Mouse (Mus musculus): ENCODE measurements around the gene Mpv17l. TPM values are rescaled to one million over a fixed set of nuclear protein-coding genes. Genes with fewer than 3 reads are reported as not detected.

Gene Mpv17l
- total and polyA plus RNA-seq, 3 experiments: 0.51 to 1.3 (median 0.69) TPM

DNA sequence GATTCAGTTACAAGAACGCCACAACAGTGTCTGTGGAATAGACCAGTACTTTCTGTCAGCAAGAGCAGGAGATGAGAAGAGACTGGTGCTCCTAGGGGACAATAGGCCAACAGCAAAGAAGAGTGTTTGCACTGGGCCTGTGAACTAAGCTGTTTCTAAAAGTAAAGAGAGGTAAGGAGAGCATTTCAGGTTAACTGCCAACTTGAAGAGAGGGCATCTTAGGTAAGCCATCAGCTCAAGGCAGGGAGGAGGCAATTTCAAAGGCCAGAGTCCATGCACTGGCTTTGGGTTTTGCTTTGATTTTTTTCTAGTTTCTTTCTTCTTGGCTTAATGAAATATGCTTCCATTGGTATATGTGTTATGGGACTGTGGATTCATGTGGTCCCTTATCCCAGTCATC is 91.1 kb downstream of the Mpv17l start:
- no peaks in the 10 kb centered on the region for H3K9me3 ChIP-seq (replicated peaks; ENCODE audit: low read length)
- no peak overlapping the region for H3K4me2 ChIP-seq (ENCODE audit: insufficient read depth, low read depth, poor library complexity, severe bottlenecking)
- no peak overlapping the region for H3K27ac ChIP-seq (ENCODE audit: insufficient read depth, low read depth)
- DNase-seq (ENCODE audit: extremely low read depth): no peak
- no peak overlapping the region for H3K4me3 ChIP-seq (replicated peaks in 1 of 3; ENCODE audit: low read depth in 2 of 3, low read length in 2 of 3, poor library complexity in 1 of 3)
- no peaks in the 10 kb centered on the region for H3K36me3 ChIP-seq (replicated peaks in 1 of 2; ENCODE audit: control insufficient read depth in 1 of 2, insufficient read depth in 1 of 2, low read length in 1 of 2)
- peaks cover 0 to 5% of the 10 kb centered on the region in 2 experiments; a peak in 1 of 4 replicates for H3K4me1 ChIP-seq (ENCODE audit: control insufficient read depth in 1 of 2, insufficient read depth in 2 of 2)
- H3K27me3 ChIP-seq (replicated peaks): no peaks in the 10 kb centered on the region
- H3K79me2 ChIP-seq (replicated peaks; ENCODE audit: control insufficient read depth, extremely low read depth, insufficient read depth, poor library complexity, severe bottlenecking): no peaks in the 10 kb centered on the region
- dilution Hi-C loops (cut with MboI; ENCODE audit: extremely low pct_ligation_motif_present, extremely low pct_unique_long_range_greater_than_20kb, low sequenced_read_pairs) (no loop called here), in situ Hi-C loops (cut with MboI; ENCODE audit: low pct_ligation_motif_present, low pct_unique_long_range_greater_than_20kb, low sequenced_read_pairs) (no loop called here)
- no peak for TF ChIP-seq ZMIZ1 (IDR thresholded peaks at IDR 0.05; ENCODE audit: low read depth, low read length)
- TF ChIP-seq CHD2 (IDR thresholded peaks at IDR 0.05; ENCODE audit: low read length): no peak
- TF ChIP-seq PAX5 (IDR thresholded peaks at IDR 0.05; ENCODE audit: low read length): no peak
- TF ChIP-seq RAD21 (IDR thresholded peaks at IDR 0.05; ENCODE audit: low read depth, low read length): no peak
- TF ChIP-seq ELF1 (IDR thresholded peaks at IDR 0.05; ENCODE audit: low read depth, low read length): no peak
- TF ChIP-seq POLR2AphosphoS2 (IDR thresholded peaks at IDR 0.05; ENCODE audit: low read depth, low read length): no peak
- no peak for TF ChIP-seq JUN (IDR thresholded peaks at IDR 0.05; ENCODE audit: insufficient read depth, low read depth, low read length)
- TF ChIP-seq UBTF (IDR thresholded peaks at IDR 0.05; ENCODE audit: low read depth, low read length): no peak
- no peak for TF ChIP-seq ETS1 (conservative IDR thresholded peaks at IDR 0.05; ENCODE audit: low read depth, low read length)
- no peak for TF ChIP-seq RCOR1 (conservative IDR thresholded peaks at IDR 0.05; ENCODE audit: low read depth, low read length)
- TF ChIP-seq ZKSCAN1 (IDR thresholded peaks at IDR 0.05; ENCODE audit: borderline replicate concordance, low read depth, low read length): no peak
- TF ChIP-seq MAX (IDR thresholded peaks at IDR 0.05; ENCODE audit: low read length): no peak
- no peak for TF ChIP-seq IRF4 (IDR thresholded peaks at IDR 0.05; ENCODE audit: low read depth, low read length)
- no peak for TF ChIP-seq POLR2A (IDR thresholded peaks at IDR 0.05; ENCODE audit: low read depth, low read length)
- no peak for TF ChIP-seq E2F4 (IDR thresholded peaks at IDR 0.05; ENCODE audit: insufficient replicate concordance, low read depth, low read length)
- TF ChIP-seq TCF12 (IDR thresholded peaks at IDR 0.05; ENCODE audit: low read depth, low read length): no peak
- no peak for TF ChIP-seq MYC (IDR thresholded peaks at IDR 0.05; ENCODE audit: low read depth, low read length)
- TF ChIP-seq ZC3H11A (IDR thresholded peaks at IDR 0.05; ENCODE audit: low read depth, low read length): no peak
- no peak for TF ChIP-seq SMC3 (IDR thresholded peaks at IDR 0.05; ENCODE audit: low read depth, low read length)
- TF ChIP-seq TBP (conservative IDR thresholded peaks at IDR 0.05; ENCODE audit: low read depth, low read length): no peak
- H3K9ac ChIP-seq (ENCODE audit: insufficient read depth, low read depth): no peak overlapping the region

- TF ChIP-seq JUND (conservative IDR thresholded peaks at IDR 0.05; ENCODE audit: low read depth, low read length): no peak
- peak; percentile 74 for TF ChIP-seq ZKSCAN1 (IDR thresholded peaks at IDR 0.05; ENCODE audit: borderline replicate concordance, low read depth, low read length)
- no peak overlapping the region for H3K27ac ChIP-seq (ENCODE audit: insufficient read depth, low read depth)
- in situ Hi-C loops (cut with MboI; ENCODE audit: low pct_ligation_motif_present, low pct_unique_long_range_greater_than_20kb, low sequenced_read_pairs): no loop called here
- DNase-seq (ENCODE audit: extremely low read depth): no peak
- peaks cover 0 to 5% of the 10 kb centered on the region in 2 experiments; a peak in 1 of 4 replicates for H3K4me1 ChIP-seq (ENCODE audit: control insufficient read depth in 1 of 2, insufficient read depth in 2 of 2)
- no peak overlapping the region for H3K4me2 ChIP-seq (ENCODE audit: insufficient read depth, low read depth, poor library complexity, severe bottlenecking)
- H3K27me3 ChIP-seq (replicated peaks): no peaks in the 10 kb centered on the region
- H3K36me3 ChIP-seq (replicated peaks in 1 of 2; ENCODE audit: control insufficient read depth in 1 of 2, insufficient read depth in 1 of 2, low read length in 1 of 2): no peaks in the 10 kb centered on the region
- dilution Hi-C loops (cut with MboI; ENCODE audit: extremely low pct_ligation_motif_present, extremely low pct_unique_long_range_greater_than_20kb, low sequenced_read_pairs): no loop called here
- H3K4me3 ChIP-seq (replicated peaks in 1 of 3; ENCODE audit: low read depth in 2 of 3, low read length in 2 of 3, poor library complexity in 1 of 3): no peak overlapping the region
- no peaks in the 10 kb centered on the region for H3K9me3 ChIP-seq (replicated peaks; ENCODE audit: low read length)
- no peak overlapping the region for H3K9ac ChIP-seq (ENCODE audit: insufficient read depth, low read depth)
- no peaks in the 10 kb centered on the region for H3K79me2 ChIP-seq (replicated peaks; ENCODE audit: control insufficient read depth, extremely low read depth, insufficient read depth, poor library complexity, severe bottlenecking)
These were observed 91.5 kb downstream of the Mpv17l start for GRCm38 (mm10) chr16:13994502-13994901.

Other genes starting within 250 kb of the Mpv17l start
- gene Parn, start 235.0 kb upstream of the Mpv17l start, total RNA-seq (2012; rRNA removed): 56.9 and 62.6 TPM in 2 replicates
- 43.1 and 48.7 TPM in 2 replicates for gene Parn, start 235.0 kb upstream of the Mpv17l start, total RNA-seq (2014; rRNA removed)
- gene Parn, start 235.0 kb upstream of the Mpv17l start, polyA plus RNA-seq (2012; ENCODE audit: insufficient read length, low read depth): 88.6 and 90.5 TPM in 2 replicates
- gene Bfar, start 231.3 kb upstream of the Mpv17l start, total RNA-seq (2012; rRNA removed): 44.4 and 44.9 TPM in 2 replicates
- 41.0 and 43.9 TPM in 2 replicates for gene Bfar, start 231.3 kb upstream of the Mpv17l start, total RNA-seq (2014; rRNA removed)
- 42.6 and 43.1 TPM in 2 replicates for gene Bfar, start 231.3 kb upstream of the Mpv17l start, polyA plus RNA-seq (2012; ENCODE audit: insufficient read length, low read depth)
- gene 3110001I22Rik, start 231.2 kb upstream of the Mpv17l start, total RNA-seq (2012; rRNA removed): 5.6 and 9.0 TPM in 2 replicates
- gene 3110001I22Rik, start 231.2 kb upstream of the Mpv17l start, total RNA-seq (2014; rRNA removed): 24.2 and 25.4 TPM in 2 replicates
- 10.8 TPM in 2 replicates for gene 3110001I22Rik, start 231.2 kb upstream of the Mpv17l start, polyA plus RNA-seq (2012; ENCODE audit: insufficient read length, low read depth)
- not detected in 2 replicates for gene Pla2g10, start 172.2 kb upstream of the Mpv17l start, total RNA-seq (2012; rRNA removed)
- not detected in 2 replicates for gene Pla2g10, start 172.2 kb upstream of the Mpv17l start, total RNA-seq (2014; rRNA removed)
- gene Pla2g10, start 172.2 kb upstream of the Mpv17l start, polyA plus RNA-seq (2012; ENCODE audit: insufficient read length, low read depth): not detected in 2 replicates
- gene Rrn3, start 122.5 kb upstream of the Mpv17l start, total RNA-seq (2012; rRNA removed): 83.5 and 105 TPM in 2 replicates
- gene Rrn3, start 122.5 kb upstream of the Mpv17l start, total RNA-seq (2014; rRNA removed): 136 and 155 TPM in 2 replicates
- 93.7 and 93.8 TPM in 2 replicates for gene Rrn3, start 122.5 kb upstream of the Mpv17l start, polyA plus RNA-seq (2012; ENCODE audit: insufficient read length, low read depth)
- 52.1 and 57.3 TPM in 2 replicates for gene Ntan1, start 84.3 kb upstream of the Mpv17l start, total RNA-seq (2012; rRNA removed)
- gene Ntan1, start 84.3 kb upstream of the Mpv17l start, total RNA-seq (2014; rRNA removed): 99.2 and 111 TPM in 2 replicates
- gene Ntan1, start 84.3 kb upstream of the Mpv17l start, polyA plus RNA-seq (2012; ENCODE audit: insufficient read length, low read depth): 66.0 and 71.3 TPM in 2 replicates
- gene Pdxdc1, start within 50 bp of the Mpv17l start, total RNA-seq (2012; rRNA removed): 80.9 and 86.9 TPM in 2 replicates
- 71.4 and 78.5 TPM in 2 replicates for gene Pdxdc1, start within 50 bp of the Mpv17l start, total RNA-seq (2014; rRNA removed)
- 109 and 125 TPM in 2 replicates for gene Pdxdc1, start within 50 bp of the Mpv17l start, polyA plus RNA-seq (2012; ENCODE audit: insufficient read length, low read depth)
- not detected in 2 replicates for gene 2900011O08Rik, start 83.4 kb downstream of the Mpv17l start, total RNA-seq (2012; rRNA removed)
- gene 2900011O08Rik, start 83.4 kb downstream of the Mpv17l start, total RNA-seq (2014; rRNA removed): not detected in 2 replicates
- gene 2900011O08Rik, start 83.4 kb downstream of the Mpv17l start, polyA plus RNA-seq (2012; ENCODE audit: insufficient read length, low read depth): not detected in 2 replicates
- not detected in 2 replicates for gene Ifitm7, start 83.7 kb downstream of the Mpv17l start, total RNA-seq (2012; rRNA removed)
- not detected in 2 replicates for gene Ifitm7, start 83.7 kb downstream of the Mpv17l start, total RNA-seq (2014; rRNA removed)
- gene Ifitm7, start 83.7 kb downstream of the Mpv17l start, polyA plus RNA-seq (2012; ENCODE audit: insufficient read length, low read depth): not detected in 2 replicates

All from CH12.LX (cell line).